Mouse (Mus musculus): ENCODE measurements around the gene 2010111I01Rik. TPM values are rescaled to one million over a fixed set of nuclear protein-coding genes. Genes with fewer than 3 reads are reported as not detected.

Gene 2010111I01Rik
- total and polyA plus RNA-seq, 3 experiments: 84.6 to 101 (median 91.0) TPM

- H3K4me1 ChIP-seq (ENCODE audit: control insufficient read depth, insufficient read depth, low read length): peaks cover 38% of the 10 kb centered on the region
- TF ChIP-seq CTCF (IDR thresholded peaks at IDR 0.05): no peak
- TF ChIP-seq POLR2A (IDR thresholded peaks at IDR 0.05; ENCODE audit: insufficient read depth, low read depth, low read length): no peak
- no peak for TF ChIP-seq EP300 (IDR thresholded peaks at IDR 0.05; ENCODE audit: insufficient read depth, low read depth, low read length)
Observed at GRCm38 (mm10) chr13:63276389-63276788, 311.7 kb downstream of the 2010111I01Rik start.

GRCm38 (mm10) chr13:63277316-63277715 is 312.6 kb downstream of the 2010111I01Rik start:
- 25% methylated on average over 5 of the region's 5 CpGs for WGBS
- Histone ChIP-seq H3K36me3 (ENCODE audit: control insufficient read depth, insufficient read depth, low read length) (peaks cover 67% of the 10 kb centered on the region), H3K27ac (peak overlapping the region; percentile 89), H3K4me3 (peak overlapping the region; percentile 38; the same call in 1 of the 2 replicates), H3K79me2 (replicated peaks; ENCODE audit: control insufficient read depth, insufficient read depth, low read length) (peaks cover 12% of the 10 kb centered on the region), H3K9ac (ENCODE audit: low read depth, low read length) (no peak overlapping the region), H3K27me3 (ENCODE audit: control insufficient read depth, insufficient read depth, low read length) (no peaks in the 10 kb centered on the region), H3K4me1 (ENCODE audit: control insufficient read depth, insufficient read depth, low read length) (peaks cover 38% of the 10 kb centered on the region)
- TF ChIP-seq POLR2A (IDR thresholded peaks at IDR 0.05; ENCODE audit: insufficient read depth, low read depth, low read length) (no peak), CTCF (IDR thresholded peaks at IDR 0.05) (no peak), EP300 (IDR thresholded peaks at IDR 0.05; ENCODE audit: insufficient read depth, low read depth, low read length) (no peak)
- DNase-seq: no peak
- intact Hi-C loops (cut with DNase I): no loop called here

More at GRCm38 (mm10) chr13:63276389-63276788, 311.7 kb downstream of the 2010111I01Rik start:
- Histone ChIP-seq H3K27ac (peak overlapping the region; percentile 89), H3K9ac (ENCODE audit: low read depth, low read length) (peak overlapping the region; percentile 28; the same call in 1 of the 2 replicates), H3K27me3 (ENCODE audit: control insufficient read depth, insufficient read depth, low read length) (no peaks in the 10 kb centered on the region), H3K36me3 (ENCODE audit: control insufficient read depth, insufficient read depth, low read length) (peaks cover 67% of the 10 kb centered on the region), H3K79me2 (replicated peaks; ENCODE audit: control insufficient read depth, insufficient read depth, low read length) (peaks cover 12% of the 10 kb centered on the region), H3K4me3 (no peak overlapping the region)
- WGBS: 49% methylated on average over 4 of the region's 4 CpGs
- no peak for DNase-seq
- intact Hi-C loops (cut with DNase I): no loop called here

DNA sequence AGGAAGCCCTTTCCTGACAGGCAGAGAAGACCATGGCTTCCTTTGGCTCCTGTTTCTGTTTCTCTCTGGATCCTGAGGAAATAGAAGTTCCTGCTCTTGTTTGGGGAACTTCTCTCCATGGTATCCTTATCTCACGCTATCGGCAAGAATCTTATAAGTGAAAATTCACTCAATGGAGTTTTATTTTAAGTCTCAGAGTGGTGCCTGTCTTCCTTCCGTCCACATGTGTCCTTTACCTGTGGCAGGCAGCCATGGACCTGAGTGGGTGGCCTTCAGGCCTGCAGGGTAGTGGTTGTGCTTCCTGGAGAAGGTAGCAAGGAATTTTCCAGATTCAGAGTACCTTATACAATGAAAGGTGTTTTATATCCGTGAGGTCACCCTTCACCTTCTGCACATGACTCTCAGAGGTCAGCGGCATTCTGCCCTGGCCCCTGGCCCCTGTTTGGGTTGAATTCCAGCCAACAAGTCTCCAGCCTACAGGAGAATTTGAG is 313.5 kb downstream of the 2010111I01Rik start:
- Histone ChIP-seq H3K36me3 (ENCODE audit: control insufficient read depth, insufficient read depth, low read length) (peaks cover 74% of the 10 kb centered on the region), H3K4me1 (ENCODE audit: control insufficient read depth, insufficient read depth, low read length) (peaks cover 40% of the 10 kb centered on the region), H3K9ac (ENCODE audit: low read depth, low read length) (peak overlapping the region; percentile 39), H3K27ac (peak overlapping the region; percentile 89), H3K4me3 (peak overlapping the region; percentile 38), H3K79me2 (replicated peaks; ENCODE audit: control insufficient read depth, insufficient read depth, low read length) (peaks cover 13% of the 10 kb centered on the region), H3K27me3 (ENCODE audit: control insufficient read depth, insufficient read depth, low read length) (no peaks in the 10 kb centered on the region)
- intact Hi-C loops (cut with DNase I): loop anchor here (1.0 to 2.0 kb wide), 3 partner anchors 17 to 31 kb away; no protein-coding TSS in a partner anchor
- peak; percentile 59 to 63 for DNase-seq
- 2% methylated on average over 5 of the region's 5 CpGs for WGBS
- TF ChIP-seq CTCF (IDR thresholded peaks at IDR 0.05): no peak
- 0 out of 2 replicates have a peak, but pooled peaks have one; percentile 32 for TF ChIP-seq EP300 (IDR thresholded peaks at IDR 0.05; ENCODE audit: insufficient read depth, low read depth, low read length)
- TF ChIP-seq POLR2A (IDR thresholded peaks at IDR 0.05; ENCODE audit: insufficient read depth, low read depth, low read length): no peak

DNA sequence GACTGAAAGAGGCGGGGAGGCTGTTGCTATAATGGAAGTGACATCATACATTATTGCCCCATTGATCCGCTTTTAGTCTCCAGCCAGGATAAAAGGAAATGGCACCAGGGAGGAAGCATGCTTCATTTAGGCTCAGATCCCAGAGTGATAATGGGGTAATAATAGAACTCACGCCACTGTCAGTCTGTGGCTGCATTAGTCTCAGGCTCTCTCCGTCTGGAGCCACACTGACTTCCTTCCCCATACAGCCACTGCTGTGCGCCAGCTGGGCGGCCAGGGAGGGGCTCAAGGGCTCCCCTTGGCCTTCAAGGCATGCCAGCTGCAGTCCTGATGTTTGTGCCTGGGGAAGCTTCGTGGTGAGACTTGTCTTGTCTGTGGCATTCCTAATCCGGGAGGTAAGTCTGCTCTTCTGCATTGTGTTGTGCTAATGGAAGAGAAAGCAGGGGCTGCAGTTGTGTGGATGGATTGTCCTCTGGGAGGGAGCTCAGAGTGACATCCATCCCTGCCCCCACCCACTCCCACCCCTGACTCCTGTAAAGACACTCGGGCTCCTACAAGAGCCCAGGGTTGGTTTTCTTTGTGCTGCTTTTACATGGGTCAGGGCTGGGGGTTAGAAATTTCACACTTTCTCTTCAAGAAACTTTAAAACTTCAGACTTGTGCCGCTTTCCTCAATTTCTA is 314.2 kb downstream of the 2010111I01Rik start:
- Histone ChIP-seq H3K9ac (ENCODE audit: low read depth, low read length) (peak overlapping the region; percentile 55), H3K27ac (peak overlapping the region; percentile 89), H3K79me2 (replicated peaks; ENCODE audit: control insufficient read depth, insufficient read depth, low read length) (peaks cover 14% of the 10 kb centered on the region), H3K27me3 (ENCODE audit: control insufficient read depth, insufficient read depth, low read length) (no peaks in the 10 kb centered on the region), H3K4me3 (peak overlapping the region; percentile 38), H3K4me1 (ENCODE audit: control insufficient read depth, insufficient read depth, low read length) (peaks cover 42% of the 10 kb centered on the region), H3K36me3 (ENCODE audit: control insufficient read depth, insufficient read depth, low read length) (peaks cover 80% of the 10 kb centered on the region)
- 7% methylated on average over 10 of the region's 10 CpGs for WGBS
- intact Hi-C loops (cut with DNase I): loop anchor here (1.0 to 2.0 kb wide), 3 partner anchors 16 to 32 kb away; no protein-coding TSS in a partner anchor
- peak; percentile 72 to 77 for DNase-seq
- no peak for TF ChIP-seq CTCF (IDR thresholded peaks at IDR 0.05)
- no peak; the same call in 1 of the 2 replicates for TF ChIP-seq POLR2A (IDR thresholded peaks at IDR 0.05; ENCODE audit: insufficient read depth, low read depth, low read length)
- no peak for TF ChIP-seq EP300 (IDR thresholded peaks at IDR 0.05; ENCODE audit: insufficient read depth, low read depth, low read length)

DNA sequence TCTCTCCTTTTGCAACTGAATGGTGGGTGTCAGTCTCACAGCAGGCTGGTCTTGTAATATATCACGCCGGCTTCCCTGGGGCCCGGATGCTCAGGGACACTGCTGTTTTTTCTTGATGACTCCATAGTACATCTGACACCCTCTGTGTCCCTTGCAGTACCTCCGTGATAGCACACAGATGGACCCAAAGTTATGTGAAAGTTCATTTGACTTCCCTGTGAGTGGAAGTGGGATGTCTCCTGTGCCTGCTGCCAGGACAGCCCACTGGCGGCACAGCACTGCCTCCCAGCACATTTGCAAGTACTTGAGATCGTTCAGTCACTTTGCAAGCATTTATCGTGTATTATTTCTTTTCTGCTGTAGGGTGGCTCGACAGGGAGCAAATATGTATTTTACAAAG is 315.1 kb downstream of the 2010111I01Rik start:
- Histone ChIP-seq H3K4me3 (peak overlapping the region; percentile 38), H3K79me2 (replicated peaks; ENCODE audit: control insufficient read depth, insufficient read depth, low read length) (peaks cover 15% of the 10 kb centered on the region), H3K4me1 (ENCODE audit: control insufficient read depth, insufficient read depth, low read length) (peaks cover 44% of the 10 kb centered on the region), H3K27me3 (ENCODE audit: control insufficient read depth, insufficient read depth, low read length) (no peaks in the 10 kb centered on the region), H3K36me3 (ENCODE audit: control insufficient read depth, insufficient read depth, low read length) (peaks cover 74% of the 10 kb centered on the region), H3K9ac (ENCODE audit: low read depth, low read length) (peak overlapping the region; percentile 27), H3K27ac (peak overlapping the region; percentile 89)
- DNase-seq: no peak
- TF ChIP-seq EP300 (IDR thresholded peaks at IDR 0.05; ENCODE audit: insufficient read depth, low read depth, low read length): no peak
- TF ChIP-seq CTCF (IDR thresholded peaks at IDR 0.05): 0 out of 2 replicates have a peak, but pooled peaks have one; percentile 14
- no peak for TF ChIP-seq POLR2A (IDR thresholded peaks at IDR 0.05; ENCODE audit: insufficient read depth, low read depth, low read length)
- intact Hi-C loops (cut with DNase I): loop anchor here (2.0 kb wide), 2 partner anchors 15 to 33 kb away; no protein-coding TSS in a partner anchor
- WGBS: 12% methylated on average over 8 of the region's 8 CpGs

All from heart, adult 2 months (tissue).